Mouse (Mus musculus): ENCODE data around the gene Ccr4. TPM values are rescaled to one million over a fixed set of nuclear protein-coding genes. Genes with fewer than 3 reads are reported as not detected.

Ccr4 gene
- polyA plus RNA-seq, 1 experiment from 2014 or later, result not detected

GRCm38 (mm10) chr9:114455420-114455819, 49.3 kb downstream of the Ccr4 start:
- no peaks in the 10 kb centered on the region for H3K4me1 ChIP-seq
- 92% methylated on average over 2 of the region's 2 CpGs for WGBS
- peaks cover 20% of the 10 kb centered on the region; the same call in 1 of the 2 replicates for H3K36me3 ChIP-seq (replicated peaks)
- no peaks in the 10 kb centered on the region for H3K27me3 ChIP-seq
- H3K9me3 ChIP-seq, result no peaks in the 10 kb centered on the region
- no peak overlapping the region for H3K4me2 ChIP-seq
- no peak overlapping the region for H3K9ac ChIP-seq
- ATAC-seq (ENCODE audit: low FRiP score), result no peak
- no peak overlapping the region for H3K27ac ChIP-seq
- no peak overlapping the region for H3K4me3 ChIP-seq (replicated peaks)

GRCm38 (mm10) chr9:114452418-114452817, 52.3 kb downstream of the Ccr4 start:
- H3K9ac ChIP-seq, result no peak overlapping the region
- 93% methylated on average over 6 of the region's 6 CpGs for WGBS

DNA sequence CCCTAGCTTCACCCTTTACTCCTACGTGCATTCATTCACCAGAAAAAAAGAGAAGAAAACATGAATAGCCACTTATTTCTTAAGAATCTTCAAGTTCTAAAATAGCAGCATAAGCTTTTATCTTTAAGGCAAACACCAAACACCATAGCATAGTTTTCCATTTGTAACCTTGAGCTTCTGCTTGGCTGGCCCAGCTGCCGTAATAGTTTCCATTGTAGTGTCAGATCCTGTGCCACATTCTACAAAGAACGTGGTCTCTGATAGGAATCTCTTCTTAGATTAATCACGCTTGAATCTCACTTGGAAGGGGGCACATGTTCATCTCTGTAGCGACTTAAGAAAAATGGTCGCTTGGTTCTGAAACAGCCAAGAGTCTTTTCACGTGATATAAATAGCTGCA, 53.1 kb downstream of the Ccr4 start:
- H3K36me3 ChIP-seq (replicated peaks), result 0 out of 2 replicates have a peak, but pooled peaks cover 8% of the 10 kb centered on the region
- H3K9ac ChIP-seq, result no peak overlapping the region
- no peaks in the 10 kb centered on the region for H3K9me3 ChIP-seq
- no peak overlapping the region for H3K4me2 ChIP-seq
- H3K4me3 ChIP-seq (replicated peaks), result no peak overlapping the region
- no peak overlapping the region for H3K27ac ChIP-seq
- no peak for ATAC-seq (ENCODE audit: low FRiP score)
- H3K4me1 ChIP-seq, result no peaks in the 10 kb centered on the region
- H3K27me3 ChIP-seq, result no peaks in the 10 kb centered on the region
- WGBS, result 76% methylated on average over 7 of the region's 7 CpGs

More at GRCm38 (mm10) chr9:114452418-114452817, 52.3 kb downstream of the Ccr4 start:
- H3K9me3 ChIP-seq, result no peaks in the 10 kb centered on the region
- no peak overlapping the region for H3K27ac ChIP-seq
- H3K36me3 ChIP-seq (replicated peaks), result peaks cover 10% of the 10 kb centered on the region; the same call in 1 of the 2 replicates
- no peak overlapping the region for H3K4me2 ChIP-seq
- no peaks in the 10 kb centered on the region for H3K4me1 ChIP-seq
- no peaks in the 10 kb centered on the region for H3K27me3 ChIP-seq
- H3K4me3 ChIP-seq (replicated peaks), result no peak overlapping the region
- no peak for ATAC-seq (ENCODE audit: low FRiP score)

- Histone ChIP-seq H3K9ac (no peak overlapping the region), H3K4me3 (replicated peaks) (no peak overlapping the region), H3K36me3 (replicated peaks) (no peaks in the 10 kb centered on the region), H3K4me2 (no peak overlapping the region), H3K9me3 (no peaks in the 10 kb centered on the region), H3K4me1 (no peaks in the 10 kb centered on the region), H3K27me3 (no peaks in the 10 kb centered on the region), H3K27ac (no peak overlapping the region)
- ATAC-seq (ENCODE audit: low FRiP score), result no peak
- WGBS, result 93% methylated on average over 13 of the region's 13 CpGs
Measured at GRCm38 (mm10) chr9:114449120-114449754, 55.5 kb downstream of the Ccr4 start.

DNA sequence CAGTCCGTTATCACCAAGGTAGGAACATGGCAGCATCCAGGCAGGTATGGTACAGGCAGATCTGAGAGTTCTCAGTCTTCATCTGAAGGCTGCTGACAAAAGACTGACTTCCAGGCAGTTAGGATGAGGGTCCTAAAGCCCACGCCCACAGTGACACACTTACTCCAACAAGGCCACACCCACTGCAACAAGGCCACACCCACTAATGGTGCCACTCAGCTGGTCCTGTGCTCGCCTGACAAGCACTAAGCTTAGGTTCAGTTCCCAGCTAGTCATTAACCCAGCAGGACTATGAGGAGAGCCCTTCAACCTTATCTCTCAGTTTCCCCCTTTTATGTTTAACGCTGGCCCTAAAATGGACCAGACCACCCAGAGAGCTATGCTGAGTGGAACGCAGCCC, 56.0 kb downstream of the Ccr4 start:
- no peak overlapping the region for H3K4me2 ChIP-seq
- no peaks in the 10 kb centered on the region for H3K4me1 ChIP-seq
- no peak overlapping the region for H3K9ac ChIP-seq
- ATAC-seq (ENCODE audit: low FRiP score), result no peak
- 81% methylated on average over 5 of the region's 5 CpGs for WGBS
- H3K36me3 ChIP-seq (replicated peaks), result no peaks in the 10 kb centered on the region
- no peaks in the 10 kb centered on the region for H3K9me3 ChIP-seq
- no peak overlapping the region for H3K4me3 ChIP-seq (replicated peaks)
- H3K27ac ChIP-seq, result no peak overlapping the region
- no peaks in the 10 kb centered on the region for H3K27me3 ChIP-seq

GRCm38 (mm10) chr9:114446887-114447286, 57.8 kb downstream of the Ccr4 start:
- no peaks in the 10 kb centered on the region for H3K27me3 ChIP-seq
- no peak overlapping the region for H3K27ac ChIP-seq
- no peaks in the 10 kb centered on the region for H3K4me1 ChIP-seq
- no peak overlapping the region for H3K4me2 ChIP-seq
- H3K36me3 ChIP-seq (replicated peaks), result no peaks in the 10 kb centered on the region
- no peak overlapping the region for H3K9ac ChIP-seq
- ATAC-seq (ENCODE audit: low FRiP score), result no peak
- no peaks in the 10 kb centered on the region for H3K9me3 ChIP-seq
- 94% methylated on average over 8 of the region's 8 CpGs for WGBS
- H3K4me3 ChIP-seq (replicated peaks), result no peak overlapping the region

- Histone ChIP-seq H3K27ac (no peak overlapping the region), H3K4me3 (replicated peaks) (no peak overlapping the region), H3K9ac (no peak overlapping the region), H3K36me3 (replicated peaks) (no peaks in the 10 kb centered on the region; the same call in 1 of the 2 replicates), H3K27me3 (no peaks in the 10 kb centered on the region), H3K4me2 (no peak overlapping the region), H3K4me1 (no peaks in the 10 kb centered on the region), H3K9me3 (no peaks in the 10 kb centered on the region)
- WGBS, result 91% methylated on average over 8 of the region's 8 CpGs
- no peak for ATAC-seq (ENCODE audit: low FRiP score)
Measured at GRCm38 (mm10) chr9:114443351-114443750, 61.4 kb downstream of the Ccr4 start.

- H3K9me3 ChIP-seq, result no peaks in the 10 kb centered on the region
- no peak for ATAC-seq (ENCODE audit: low FRiP score)
- no peak overlapping the region for H3K9ac ChIP-seq
- no peak overlapping the region for H3K4me2 ChIP-seq
- H3K4me3 ChIP-seq (replicated peaks), result no peak overlapping the region
- no peaks in the 10 kb centered on the region for H3K4me1 ChIP-seq
- no peak overlapping the region for H3K27ac ChIP-seq
- H3K36me3 ChIP-seq (replicated peaks), result no peaks in the 10 kb centered on the region; the same call in 1 of the 2 replicates
- no peaks in the 10 kb centered on the region for H3K27me3 ChIP-seq
- 89% methylated on average over 9 of the region's 9 CpGs for WGBS
Measured at GRCm38 (mm10) chr9:114442893-114443292, 61.8 kb downstream of the Ccr4 start.

GRCm38 (mm10) chr9:114442225-114442624, 62.5 kb downstream of the Ccr4 start:
- no peaks in the 10 kb centered on the region for H3K27me3 ChIP-seq
- WGBS, result 89% methylated on average over 9 of the region's 9 CpGs
- no peak overlapping the region for H3K4me2 ChIP-seq
- ATAC-seq (ENCODE audit: low FRiP score), result no peak
- no peak overlapping the region for H3K9ac ChIP-seq
- no peak overlapping the region for H3K27ac ChIP-seq
- H3K4me1 ChIP-seq, result no peaks in the 10 kb centered on the region
- peaks cover 6% of the 10 kb centered on the region for H3K36me3 ChIP-seq (replicated peaks)
- no peaks in the 10 kb centered on the region for H3K9me3 ChIP-seq
- H3K4me3 ChIP-seq (replicated peaks), result no peak overlapping the region

GRCm38 (mm10) chr9:114440548-114440947, 64.2 kb downstream of the Ccr4 start:
- Histone ChIP-seq H3K4me1 (no peaks in the 10 kb centered on the region), H3K4me2 (no peak overlapping the region), H3K27ac (no peak overlapping the region), H3K4me3 (replicated peaks) (no peak overlapping the region), H3K9ac (no peak overlapping the region), H3K9me3 (0 out of 2 replicates have a peak, but pooled peaks cover 5% of the 10 kb centered on the region), H3K36me3 (replicated peaks) (peaks cover 18% of the 10 kb centered on the region), H3K27me3 (no peaks in the 10 kb centered on the region)
- 90% methylated on average over 10 of the region's 10 CpGs for WGBS
- ATAC-seq (ENCODE audit: low FRiP score), result no peak

Other genes with a start within 250 kb of the Ccr4 start
- not detected in 2 replicates for gene Bcl2a1c, start 174.8 kb downstream of the Ccr4 start, polyA plus RNA-seq (2016; fragmentation: Nextera tagmentation; extraction: Ambion mirVana)
- gene Crtap, start 114.2 kb downstream of the Ccr4 start, polyA plus RNA-seq (2016; fragmentation: Nextera tagmentation; extraction: Ambion mirVana), result 28.3 and 36.8 TPM in 2 replicates
- 19.9 and 21.4 TPM in 2 replicates for gene Glb1, start 103.8 kb downstream of the Ccr4 start, polyA plus RNA-seq (2016; fragmentation: Nextera tagmentation; extraction: Ambion mirVana)
- 8.2 and 8.7 TPM in 2 replicates for gene Tmppe, start 103.8 kb downstream of the Ccr4 start, polyA plus RNA-seq (2016; fragmentation: Nextera tagmentation; extraction: Ambion mirVana)
- gene C130032M10Rik, start 10.8 kb upstream of the Ccr4 start, polyA plus RNA-seq (2016; fragmentation: Nextera tagmentation; extraction: Ambion mirVana), result not detected in 2 replicates
- 0.36 and 0.52 TPM in 2 replicates for gene Trim71, start 59.5 kb upstream of the Ccr4 start, polyA plus RNA-seq (2016; fragmentation: Nextera tagmentation; extraction: Ambion mirVana)
- 67.9 and 70.6 TPM in 2 replicates for gene Cnot10, start 135.3 kb upstream of the Ccr4 start, polyA plus RNA-seq (2016; fragmentation: Nextera tagmentation; extraction: Ambion mirVana)
- 101 and 104 TPM in 2 replicates for gene Dync1li1, start 183.9 kb upstream of the Ccr4 start, polyA plus RNA-seq (2016; fragmentation: Nextera tagmentation; extraction: Ambion mirVana)
- gene Cmtm6, start 226.2 kb upstream of the Ccr4 start, polyA plus RNA-seq (2016; fragmentation: Nextera tagmentation; extraction: Ambion mirVana), result 25.4 and 25.6 TPM in 2 replicates

Data from forebrain, embryonic 12.5 days (tissue).